In genomic region chr3:102069686-102070085, GRCm38 (mm10) we compare ENCODE assay signal across 29 mouse cellular contexts. TPM values are rescaled to one million over a fixed set of nuclear protein-coding genes. Genes with fewer than 3 reads are reported as not detected.
DNase-seq lines count a peak whose midpoint lies in the region; ATAC-seq and TF ChIP-seq lines count a peak whose summit lies in the region.
"Had no signal": no experiment of that assay in that cellular context is flagged by ENCODE, and none has a peak within 500 bp of the region (broad histone marks: within the 10 kb centered on the region; RNA-seq: fewer than 3 reads in every experiment).

No protein-coding gene starts in this region.

- no peak for DNase-seq in heart, postnatal 36 days
- DNase-seq in heart, adult 18-20 months, result no peak
- no peak for DNase-seq in heart, postnatal 0 days (ENCODE audit: low spot score)
- DNase-seq in heart, adult 2 months, result no peak
- DNase-seq: adrenal gland, postnatal 10 days; adrenal gland, postnatal 36 days; B cell, adult 2 months; cerebellum, adult 18-20 months; cerebellum, adult 9-10 months; cerebellum, postnatal 14 days; gastrocnemius, postnatal 10 days; gastrocnemius, postnatal 36 days; kidney, adult 2 months had no signal

- H3K4me2 ChIP-seq in heart, embryonic 11.5 days, result peak overlapping the region; percentile 29; the same call in 1 of the 2 replicates
- H3K4me2 ChIP-seq in heart, embryonic 14.5 days (ENCODE audit: low read length), result peak overlapping the region; percentile 39
- H3K4me2 ChIP-seq in heart, postnatal 0 days (ENCODE audit: low read depth, low read length), result peak overlapping the region; percentile 27; the same call in 1 of the 2 replicates
- H3K4me2 ChIP-seq: forebrain, embryonic 13.5 days; hindbrain, embryonic 12.5 days; hindbrain, embryonic 15.5 days had no signal

- H3K4me1 ChIP-seq in heart, embryonic 11.5 days (ENCODE audit: control insufficient read depth, insufficient read depth, low read length), result peaks cover 11% of the 10 kb centered on the region
- peaks cover 16 to 30% of the 10 kb centered on the region in 2 experiments for H3K4me1 ChIP-seq in heart, embryonic 14.5 days (ENCODE audit: control insufficient read depth in 2 of 2, insufficient read depth in 2 of 2, low read length in 2 of 2)
- peaks cover 7% of the 10 kb centered on the region; the same call in 1 of the 2 replicates for H3K4me1 ChIP-seq in heart, postnatal 0 days (ENCODE audit: control insufficient read depth, insufficient read depth)
- H3K4me1 ChIP-seq in heart, adult 2 months (ENCODE audit: control insufficient read depth, insufficient read depth, low read length), result peaks cover 4% of the 10 kb centered on the region; the same call in 1 of the 2 replicates
- H3K4me1 ChIP-seq: forebrain, embryonic 10.5 days; forebrain, embryonic 13.5 days; hindbrain, embryonic 12.5 days; hindbrain, embryonic 15.5 days had no signal

- no peak overlapping the region for H3K9ac ChIP-seq in heart, embryonic 11.5 days (ENCODE audit: low read depth, low read length)
- no peak overlapping the region; the same call in 1 of the 2 replicates for H3K9ac ChIP-seq in heart, embryonic 14.5 days (ENCODE audit: low read length)
- H3K9ac ChIP-seq in heart, postnatal 0 days (replicated peaks; ENCODE audit: low read depth, low read length), result no peak overlapping the region
- H3K9ac ChIP-seq in heart, adult 2 months (ENCODE audit: low read depth, low read length), result no peak overlapping the region
- H3K9ac ChIP-seq: forebrain, embryonic 13.5 days; hindbrain, embryonic 12.5 days; hindbrain, embryonic 15.5 days had no signal

- WGBS in heart, embryonic 11.5 days (ENCODE audit: insufficient replicate concordance), result 60% methylated on average over 5 of the region's 5 CpGs
- 46% methylated on average over 5 of the region's 5 CpGs for WGBS in heart, embryonic 14.5 days
- WGBS in heart, postnatal 0 days, result 44% methylated on average over 5 of the region's 5 CpGs
- WGBS in heart, adult 2 months, result 70% methylated on average over 5 of the region's 5 CpGs

- TF ChIP-seq POLR2A in heart, adult 2 months (IDR thresholded peaks at IDR 0.05; ENCODE audit: insufficient read depth, low read depth, low read length), result no peak

- intact Hi-C loops in heart, postnatal 36 days (cut with DNase I), result no loop called here
- intact Hi-C loops in heart, adult 2 months (cut with DNase I), result no loop called here

- no peaks in the 10 kb centered on the region for H3K9me3 ChIP-seq in heart, embryonic 11.5 days (replicated peaks; ENCODE audit: control insufficient read depth, low read length)
- no peaks in the 10 kb centered on the region for H3K9me3 ChIP-seq in heart, embryonic 14.5 days (ENCODE audit: control insufficient read depth, low read length)
- no peaks in the 10 kb centered on the region for H3K9me3 ChIP-seq in heart, postnatal 0 days (replicated peaks; ENCODE audit: control insufficient read depth, low read length)
- H3K9me3 ChIP-seq: forebrain, embryonic 10.5 days; forebrain, embryonic 13.5 days; G1E; hindbrain, embryonic 12.5 days; hindbrain, embryonic 15.5 days had no signal

- no peak for TF ChIP-seq CTCF in heart, postnatal 0 days (IDR thresholded peaks at IDR 0.05; ENCODE audit: low read depth)
- no peak for TF ChIP-seq CTCF in heart, adult 2 months (IDR thresholded peaks at IDR 0.05)

- H3K79me2 ChIP-seq in heart, adult 2 months (replicated peaks; ENCODE audit: control insufficient read depth, insufficient read depth, low read length), result no peaks in the 10 kb centered on the region

- H3K27me3 ChIP-seq in heart, embryonic 11.5 days (ENCODE audit: control insufficient read depth, insufficient read depth, low read length), result no peaks in the 10 kb centered on the region
- H3K27me3 ChIP-seq in heart, embryonic 14.5 days (ENCODE audit: control insufficient read depth, insufficient read depth, low read length), result no peaks in the 10 kb centered on the region
- no peaks in the 10 kb centered on the region for H3K27me3 ChIP-seq in heart, postnatal 0 days (ENCODE audit: control insufficient read depth, insufficient read depth, low read length)
- H3K27me3 ChIP-seq in heart, adult 2 months (ENCODE audit: control insufficient read depth, insufficient read depth, low read length), result no peaks in the 10 kb centered on the region
- H3K27me3 ChIP-seq: CH12.LX; forebrain, embryonic 13.5 days; hindbrain, embryonic 12.5 days; hindbrain, embryonic 15.5 days; Patski had no signal

- H3K36me3 ChIP-seq in heart, embryonic 11.5 days (ENCODE audit: control insufficient read depth, insufficient read depth, low read length), result no peaks in the 10 kb centered on the region
- no peaks in the 10 kb centered on the region for H3K36me3 ChIP-seq in heart, embryonic 14.5 days (ENCODE audit: control insufficient read depth, insufficient read depth, low read length)
- H3K36me3 ChIP-seq in heart, postnatal 0 days (replicated peaks; ENCODE audit: control insufficient read depth, insufficient read depth, low read length), result no peaks in the 10 kb centered on the region
- H3K36me3 ChIP-seq in heart, adult 2 months (ENCODE audit: control insufficient read depth, insufficient read depth, low read length), result no peaks in the 10 kb centered on the region
- H3K36me3 ChIP-seq: forebrain, embryonic 10.5 days; G1E; hindbrain, embryonic 12.5 days; hindbrain, embryonic 15.5 days had no signal

- H3K4me3 ChIP-seq in heart, embryonic 11.5 days (ENCODE audit: low read depth, low read length), result no peak overlapping the region
- H3K4me3 ChIP-seq in heart, embryonic 14.5 days (ENCODE audit: control insufficient read depth in 1 of 2, insufficient read depth in 1 of 2, low read depth in 1 of 2, low read length in 2 of 2), result no peak overlapping the region
- H3K4me3 ChIP-seq in heart, postnatal 0 days (ENCODE audit: low read depth, low read length), result no peak overlapping the region
- H3K4me3 ChIP-seq in heart, adult 2 months, result no peak overlapping the region
- H3K4me3 ChIP-seq: forebrain, embryonic 10.5 days; forebrain, embryonic 13.5 days; hindbrain, embryonic 12.5 days; hindbrain, embryonic 15.5 days had no signal

- TF ChIP-seq EP300 in heart, postnatal 0 days (IDR thresholded peaks at IDR 0.05; ENCODE audit: low read depth), result no peak
- no peak for TF ChIP-seq EP300 in heart, adult 2 months (IDR thresholded peaks at IDR 0.05; ENCODE audit: insufficient read depth, low read depth, low read length)

- ATAC-seq in heart, embryonic 11.5 days (replicated peaks; ENCODE audit: insufficient number of reproducible peaks, low FRiP score, low TSS enrichment), result no peak
- peak; percentile 59 for ATAC-seq in heart, embryonic 14.5 days (ENCODE audit: insufficient number of reproducible peaks, insufficient read depth, low FRiP score, low read depth)
- peak; percentile 65 for ATAC-seq in heart, postnatal 0 days (ENCODE audit: insufficient read depth, low read depth)
- ATAC-seq: forebrain, embryonic 16.5 days; intestine, postnatal 0 days had no signal

- H3K27ac ChIP-seq in heart, embryonic 11.5 days (ENCODE audit: low read depth, low read length), result peak overlapping the region; percentile 60
- peak overlapping the region; percentile 40 to 80 for H3K27ac ChIP-seq in heart, embryonic 14.5 days (replicated peaks in 1 of 2; ENCODE audit: control insufficient read depth in 1 of 2, insufficient read depth in 1 of 2, low read depth in 2 of 2, low read length in 2 of 2)
- H3K27ac ChIP-seq in heart, postnatal 0 days (ENCODE audit: low read depth), result peak overlapping the region; percentile 74
- H3K27ac ChIP-seq in heart, adult 2 months, result no peak overlapping the region
- H3K27ac ChIP-seq: forebrain, embryonic 10.5 days; forebrain, embryonic 13.5 days; hindbrain, embryonic 12.5 days; hindbrain, embryonic 15.5 days had no signal

RNA-seq across cellular contexts. Expression of gene Casq2, which starts 16.5 kb away (rescaled TPM):
- 33.8 and 39.7 TPM in 2 replicates for polyA plus RNA-seq in heart, embryonic 11.5 days (2014; fragmentation: Nextera tagmentation; extraction: Ambion mirVana)
- 1,000 to 10,000 TPM in 1 of 2 experiments, 100 to 1,000 TPM in 1; 876 to 1,038 TPM for total RNA-seq in heart, postnatal 36 days (2021)
- 433 and 482 TPM in 2 replicates for polyA plus RNA-seq in heart, embryonic 14.5 days (2014; fragmentation: Nextera tagmentation; extraction: Ambion mirVana)
- total RNA-seq in heart, adult 18-20 months (2021), result 100 to 1,000 TPM; 895 to 982 TPM
- 836 and 965 TPM in 2 replicates for total RNA-seq in heart, postnatal 0 days (2014; rRNA removed; ENCODE audit: low replicate concordance)
- polyA plus RNA-seq in heart, postnatal 0 days (2015; fragmentation: Nextera tagmentation; extraction: Ambion mirVana), result 809 and 872 TPM in 2 replicates
- 100 to 1,000 TPM; 833 to 848 TPM for total RNA-seq in heart, adult 2 months (2021)
- 361 and 854 TPM in 2 replicates for polyA plus RNA-seq in heart, adult 2 months (2012; rRNA removed)
- total RNA-seq: CH12.LX; granulocyte monocyte progenitor cell, adult 5-6 weeks; hematopoietic stem cell, adult 5-6 weeks had no signal
- polyA plus RNA-seq: forebrain, embryonic 10.5 days; G1E had no signal

RNA-seq across cellular contexts. Expression of gene Nhlh2, which starts 59.8 kb away (rescaled TPM):
- 0.06 and 0.25 TPM in 2 replicates for polyA plus RNA-seq in heart, embryonic 11.5 days (2014; fragmentation: Nextera tagmentation; extraction: Ambion mirVana)
- not detected for total RNA-seq in heart, postnatal 36 days (2021)
- not detected in 2 replicates for polyA plus RNA-seq in heart, embryonic 14.5 days (2014; fragmentation: Nextera tagmentation; extraction: Ambion mirVana)
- total RNA-seq in heart, adult 18-20 months (2021), result not detected
- total RNA-seq in heart, postnatal 0 days (2014; rRNA removed; ENCODE audit: low replicate concordance), result not detected in 2 replicates
- polyA plus RNA-seq in heart, postnatal 0 days (2015; fragmentation: Nextera tagmentation; extraction: Ambion mirVana), result not detected in 2 replicates
- not detected for total RNA-seq in heart, adult 2 months (2021)
- not detected in 2 replicates for polyA plus RNA-seq in heart, adult 2 months (2012; rRNA removed)
- total RNA-seq: adrenal gland, adult 18-20 months; adrenal gland, postnatal 36 days; CH12.LX; gastrocnemius, adult 18-20 months; gastrocnemius, postnatal 10 days; gastrocnemius, postnatal 36 days; granulocyte monocyte progenitor cell, adult 5-6 weeks; hematopoietic stem cell, adult 5-6 weeks had no signal
- polyA plus RNA-seq: G1E; intestine, postnatal 0 days; kidney, adult 2 months; kidney, embryonic 14.5 days; Patski had no signal
